Mouse (Mus musculus): ENCODE data around the gene Gm10985.

GRCm38 (mm10) chr3:53869263-53869662, 24.4 kb downstream of the Gm10985 start:
- TF ChIP-seq CTCF (IDR thresholded peaks at IDR 0.05; ENCODE audit: control insufficient read depth, insufficient read depth, insufficient read length) (no peak), MAX (IDR thresholded peaks at IDR 0.05) (no peak), USF1 (IDR thresholded peaks at IDR 0.05; ENCODE audit: low read depth) (no peak), MYOG (IDR thresholded peaks at IDR 0.05; ENCODE audit: control insufficient read depth, extremely low read depth, insufficient read length) (no peak)

Data from C2C12 (cell line).